Mouse (Mus musculus) right cerebral cortex, postnatal 14 days (tissue): ENCODE measurements around the gene Edil3.

Source experiments
- DNase-seq: peaks from one replicate; pipeline ENCODE4 v3.0.0; 2022

The Edil3 gene

DNA sequence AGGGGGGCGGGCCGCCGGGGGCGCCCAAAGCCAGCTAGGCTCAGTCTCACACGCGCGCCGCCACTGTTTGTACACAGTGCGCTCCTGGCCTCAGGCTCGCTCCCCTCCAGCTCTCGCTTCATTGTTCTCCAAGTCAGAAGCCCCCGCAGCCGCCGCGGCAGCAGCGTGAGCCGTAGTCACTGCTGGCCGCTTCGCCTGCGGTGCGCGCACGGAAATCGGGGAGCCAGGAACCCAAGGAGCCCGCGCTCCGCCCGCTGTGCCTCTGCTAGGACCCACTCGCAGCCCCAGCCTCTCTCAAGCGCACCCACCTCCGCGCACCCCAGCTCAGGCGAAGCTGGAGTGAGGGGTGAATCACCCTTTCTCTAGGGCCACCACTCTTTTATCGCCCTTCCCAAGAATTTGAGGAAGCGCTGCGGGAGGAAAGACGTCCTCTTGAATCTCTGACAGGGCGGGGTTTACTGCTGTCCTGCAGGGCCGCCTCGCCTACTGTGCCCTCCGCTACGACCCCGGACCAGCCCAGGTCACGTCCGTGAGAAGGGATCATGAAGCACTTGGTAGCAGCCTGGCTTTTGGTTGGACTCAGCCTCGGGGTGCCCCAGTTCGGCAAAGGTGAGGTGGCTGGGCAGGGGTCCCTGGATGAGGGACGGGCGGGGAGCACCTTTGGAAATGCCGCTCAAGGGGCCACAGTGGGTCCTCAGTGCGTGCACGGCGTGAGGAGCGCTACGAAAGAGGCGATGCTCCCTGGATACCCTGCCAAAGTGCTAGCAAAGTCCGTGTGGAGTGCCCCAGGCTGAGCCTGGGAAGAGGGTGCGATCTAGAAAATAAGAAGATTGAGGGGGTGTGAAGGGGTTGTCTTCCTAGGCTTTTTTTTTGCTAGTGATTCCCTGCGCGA is at the start of gene Edil3:
Gene Edil3 (plus strand): TSS at position 33 of the 892 bp plus-strand sequence.
- peak; percentile 61 for DNase-seq

GRCm38 (mm10) chr13:88799186-88799585 is 22.1 kb upstream of the Edil3 start:
- DNase-seq, result no peak

GRCm38 (mm10) chr13:88801006-88801405 is 20.3 kb upstream of the Edil3 start:
- DNase-seq, result no peak

DNA sequence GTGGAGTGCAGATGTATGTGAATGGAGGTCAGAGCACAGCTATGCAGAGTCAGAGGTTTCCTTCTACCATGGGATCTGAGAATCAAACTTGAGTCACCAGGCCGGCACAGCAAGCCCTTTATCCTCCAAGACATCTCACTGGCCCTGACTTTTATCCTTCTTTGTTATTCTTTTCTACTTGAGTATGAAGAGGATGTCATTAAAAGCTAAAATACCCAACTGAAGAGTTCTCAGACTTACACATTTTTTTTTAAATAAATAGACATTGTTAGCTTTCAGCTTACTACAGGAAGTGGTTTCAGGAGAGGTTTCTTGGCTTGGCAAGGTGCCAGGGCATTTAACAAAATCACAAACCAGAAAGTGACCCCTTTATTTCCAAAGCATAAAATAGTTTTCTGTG is 15.4 kb upstream of the Edil3 start:
- DNase-seq, result no peak

GRCm38 (mm10) chr13:88806269-88806668 is 15.0 kb upstream of the Edil3 start:
- DNase-seq, result no peak

- DNase-seq, result no peak
These were observed 11.2 kb upstream of the Edil3 start for GRCm38 (mm10) chr13:88810097-88810496.

- no peak for DNase-seq
These were observed 475 bp upstream of the Edil3 start for GRCm38 (mm10) chr13:88820686-88821308.

DNA sequence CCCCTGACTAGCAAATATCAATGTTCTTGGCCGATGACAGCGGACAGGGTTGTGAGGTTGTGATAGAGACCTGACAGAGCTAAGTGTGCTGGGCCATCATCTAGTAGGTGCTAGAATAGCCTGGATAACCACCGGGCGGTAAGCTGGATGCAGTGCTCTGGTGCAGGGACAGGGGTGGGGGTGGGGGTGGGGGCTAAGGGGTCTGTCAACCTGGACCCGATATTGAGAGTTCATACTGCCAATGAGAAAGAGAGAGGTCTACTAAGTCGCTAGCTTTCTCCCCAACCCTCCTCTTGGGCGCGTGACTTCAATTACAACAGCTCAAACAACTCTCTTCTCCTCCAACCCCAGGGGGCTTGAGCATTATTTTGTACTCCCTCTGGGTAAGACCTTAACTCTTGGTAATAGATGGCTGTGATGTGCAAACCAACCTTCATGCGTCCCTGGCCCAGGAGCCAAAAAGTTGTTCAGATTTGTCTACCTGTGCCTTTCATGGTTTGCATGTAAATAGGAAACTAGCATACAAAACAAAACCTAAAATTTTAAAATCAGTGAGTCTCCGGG is 1.1 kb downstream of the Edil3 start:
- DNase-seq, result no peak

- DNase-seq, result no peak
These were observed 1.8 kb downstream of the Edil3 start for GRCm38 (mm10) chr13:88822976-88823521.

- DNase-seq, result peak; percentile 65
These were observed 2.5 kb downstream of the Edil3 start for GRCm38 (mm10) chr13:88823522-88824419.

DNA sequence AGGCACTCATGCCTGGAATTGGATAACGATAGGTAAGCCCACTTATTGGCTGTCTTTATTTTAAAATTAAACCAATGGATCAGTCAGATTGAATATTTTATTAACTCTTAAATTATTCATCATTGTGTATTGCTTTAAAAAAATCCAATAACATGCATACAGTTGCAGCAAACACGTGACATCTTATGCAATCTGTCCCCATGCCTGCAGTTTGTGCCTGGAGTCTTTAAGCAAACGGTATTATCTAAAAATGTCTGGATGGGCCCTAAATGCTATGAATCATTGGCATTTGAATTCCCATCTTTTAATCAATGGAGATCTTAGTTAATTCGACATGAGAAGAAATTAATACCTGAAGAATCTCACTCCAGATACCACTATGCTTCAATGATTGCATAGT is 3.2 kb downstream of the Edil3 start:
- no peak for DNase-seq

DNA sequence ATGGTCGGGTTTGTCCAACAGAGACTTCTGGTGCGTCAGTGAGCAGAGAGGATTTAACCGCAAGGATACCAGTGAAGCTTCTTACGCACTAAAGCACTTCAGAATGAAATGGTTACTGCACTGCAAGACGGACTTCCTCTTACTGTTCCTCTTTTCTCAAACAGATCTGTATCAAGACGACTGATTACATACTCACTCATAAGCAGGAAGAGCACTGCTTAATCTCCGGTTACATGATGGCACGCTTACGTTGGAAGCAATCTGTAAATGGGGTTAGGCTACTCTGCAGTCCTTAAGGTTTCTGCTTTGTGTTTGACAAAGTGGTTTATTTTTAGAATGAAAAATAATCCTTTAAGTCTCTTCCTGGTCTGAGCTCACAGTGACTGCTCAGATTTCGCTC is 7.1 kb downstream of the Edil3 start:
- no peak for DNase-seq

- DNase-seq, result no peak
These were observed 12.5 kb downstream of the Edil3 start for GRCm38 (mm10) chr13:88833732-88834131.

DNA sequence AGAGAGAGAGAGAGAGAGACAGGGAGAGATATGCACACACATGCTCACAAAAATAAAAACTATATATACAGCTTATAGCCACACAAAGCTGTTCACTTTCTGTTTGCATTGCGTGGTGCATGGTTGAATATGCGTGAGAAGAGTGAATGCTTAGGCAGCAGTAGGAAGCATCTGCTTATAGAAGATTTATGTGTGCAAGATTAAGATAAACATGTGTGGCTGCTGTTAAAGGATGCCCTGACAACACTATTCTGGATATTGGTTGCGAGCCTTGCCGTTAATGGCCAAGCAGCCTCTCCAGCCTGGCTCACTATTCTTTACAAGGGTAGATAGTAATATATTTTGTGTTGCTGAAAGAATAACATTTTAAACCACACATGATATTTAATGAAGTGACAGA is 28.5 kb downstream of the Edil3 start:
- no peak for DNase-seq

DNA sequence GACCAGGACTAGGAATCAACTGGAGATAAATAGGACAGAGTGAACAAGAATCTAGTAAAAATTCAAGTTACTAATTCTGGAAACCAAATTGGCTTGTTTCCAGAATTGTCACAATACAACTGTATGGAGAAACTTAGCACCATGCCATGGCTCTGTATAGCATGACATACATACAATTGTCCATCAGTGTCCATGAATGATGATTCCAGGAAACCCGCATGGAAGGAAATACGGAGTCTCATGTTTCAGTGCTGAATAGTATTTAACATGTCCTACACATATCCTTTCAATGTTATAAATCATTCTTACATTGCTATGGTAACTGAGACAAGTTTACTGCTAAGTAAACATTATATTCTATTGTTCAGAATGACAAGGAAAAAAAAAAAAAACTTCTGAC is 58.7 kb downstream of the Edil3 start:
- no peak for DNase-seq

DNA sequence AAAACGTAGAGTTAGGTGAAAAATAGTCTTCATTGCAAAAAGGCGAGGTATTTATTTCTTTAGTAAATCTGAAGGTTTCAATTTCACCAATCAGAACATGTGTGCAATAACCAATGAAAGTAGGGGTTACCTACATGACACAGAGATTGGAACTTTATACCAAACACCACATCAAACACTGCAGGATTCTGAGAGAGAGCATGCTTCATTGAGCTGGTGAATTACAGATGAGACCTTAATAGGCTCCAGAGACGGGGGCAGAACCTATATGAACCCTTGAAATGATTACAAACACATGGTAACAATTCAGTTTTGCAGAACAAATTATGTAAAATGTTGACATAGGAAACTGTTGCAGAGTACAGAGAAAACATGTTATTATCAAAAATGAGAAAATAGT is 69.5 kb downstream of the Edil3 start:
- DNase-seq, result no peak

DNA sequence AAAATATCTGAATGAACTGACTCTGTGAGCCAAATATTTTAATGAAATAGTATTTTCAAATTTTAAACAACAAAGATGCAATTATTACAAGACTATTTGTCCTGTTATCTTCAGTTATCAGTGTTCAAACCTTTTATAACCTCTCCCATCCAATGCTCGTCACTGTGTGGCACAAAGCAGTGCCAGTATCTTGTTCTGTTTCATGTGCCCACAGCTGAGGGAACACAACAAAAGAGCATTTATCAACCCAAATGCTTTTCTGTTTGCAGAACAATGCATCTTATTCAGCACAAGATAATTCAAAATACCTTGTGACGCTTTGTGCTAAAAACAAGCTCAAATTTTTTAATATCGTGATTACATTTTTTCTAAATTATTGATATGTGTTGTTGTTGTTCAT is 78.8 kb downstream of the Edil3 start:
- no peak for DNase-seq

- no peak for DNase-seq
These were observed 86.1 kb downstream of the Edil3 start for GRCm38 (mm10) chr13:88907405-88907804.

GRCm38 (mm10) chr13:88908187-88908586 is 86.9 kb downstream of the Edil3 start:
- DNase-seq, result no peak

- no peak for DNase-seq
These were observed 95.2 kb downstream of the Edil3 start for GRCm38 (mm10) chr13:88916503-88916902.

- DNase-seq, result no peak
These were observed 108.4 kb downstream of the Edil3 start for GRCm38 (mm10) chr13:88929626-88930025.

DNA sequence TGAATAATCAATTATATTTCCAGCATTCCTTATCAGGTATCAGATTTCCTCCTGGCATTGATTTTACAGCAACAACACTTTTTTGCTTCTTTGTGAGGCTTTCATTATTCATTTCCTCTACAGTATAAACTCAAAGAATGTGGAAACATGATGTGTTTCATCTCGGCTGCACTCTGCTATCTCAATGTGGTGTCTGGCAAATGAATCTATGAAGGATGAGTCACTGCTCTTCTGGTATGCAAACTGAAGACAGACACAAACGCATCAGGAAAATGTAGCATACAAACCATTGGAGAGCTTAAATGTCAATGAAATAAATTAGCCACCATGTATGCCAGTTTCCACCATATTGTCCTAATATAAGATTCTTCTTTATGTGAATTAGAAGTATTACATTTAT is 117.3 kb downstream of the Edil3 start:
- DNase-seq, result no peak

DNA sequence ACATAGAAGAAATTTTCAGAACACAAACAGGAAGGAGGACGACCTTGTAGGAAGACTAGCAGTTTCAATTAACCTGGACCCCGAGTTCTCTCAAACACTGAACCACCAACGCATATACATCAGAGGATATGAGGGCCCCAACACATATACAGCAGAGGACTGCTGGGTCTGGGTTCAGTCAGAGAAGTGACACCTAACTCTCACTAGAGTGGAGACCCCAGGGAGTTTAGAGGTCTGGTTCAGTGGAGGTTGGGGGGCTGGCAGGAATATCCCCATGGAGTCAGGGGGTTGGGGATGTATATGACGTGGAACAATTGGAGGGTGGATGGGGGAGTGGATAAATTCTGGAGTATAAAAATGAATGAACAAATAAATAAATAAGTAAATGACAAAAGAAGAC is 151.1 kb downstream of the Edil3 start:
- DNase-seq, result no peak
